Mouse (Mus musculus) kidney, postnatal 14 days (tissue): ENCODE measurements around the gene Zc3h15.
"Not testable (repeated sequence)": the region's sequence is repeated elsewhere in the genome, so short reads cannot be mapped to it uniquely, and the experiment has no call there.

Source experiments
- DNase-seq: peaks from one replicate; pipeline ENCODE4 v3.0.0; 2022; ENCODE audit warnings: mixed read lengths

Gene Zc3h15

DNA sequence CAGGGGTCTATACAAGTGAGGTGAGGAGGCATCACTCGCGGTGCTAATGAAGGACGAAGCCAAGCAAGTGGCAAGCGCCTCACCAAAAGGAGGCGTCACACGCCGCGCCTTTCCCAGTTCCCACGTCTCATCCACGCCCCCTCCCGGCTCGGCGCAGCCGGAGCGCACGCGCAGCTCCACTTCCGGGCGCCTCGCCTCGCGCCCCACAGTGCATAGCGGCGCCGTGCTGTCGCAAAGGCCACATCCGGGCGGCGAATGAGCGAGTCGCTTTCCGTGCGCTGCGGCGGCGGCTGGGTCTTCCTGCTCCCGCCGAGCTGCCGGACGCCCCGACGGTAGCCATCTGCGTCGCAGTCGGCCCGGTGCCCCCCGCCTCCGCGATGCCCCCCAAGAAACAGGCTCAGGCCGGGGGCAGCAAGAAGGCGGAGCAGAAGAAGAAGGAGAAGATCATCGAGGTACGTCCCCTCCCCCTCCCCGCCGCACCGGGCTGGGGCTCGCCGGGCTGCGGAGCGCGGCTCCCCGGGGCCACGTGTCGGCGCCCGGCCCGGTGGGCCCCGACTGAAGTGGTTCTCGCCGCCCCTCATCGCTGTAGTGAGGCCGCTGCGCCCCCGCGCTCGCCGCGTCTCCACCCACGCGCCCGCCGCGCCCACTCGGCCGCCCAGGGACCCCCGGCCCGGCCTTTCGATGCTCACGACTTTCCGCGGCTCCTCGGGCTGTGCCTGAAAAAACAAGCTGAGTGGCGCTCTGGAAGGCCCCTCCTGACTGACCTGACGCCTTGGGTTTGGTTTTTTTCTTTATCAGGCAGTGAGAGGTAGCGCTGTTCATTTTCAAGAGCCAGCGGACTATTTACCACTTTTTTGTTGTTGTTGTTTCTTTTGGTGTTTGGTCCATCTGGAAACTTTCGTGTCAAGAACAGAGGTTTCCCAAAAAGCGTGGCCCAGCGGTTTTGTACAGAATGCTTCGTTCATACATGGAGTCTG is at the start of gene Zc3h15:
Gene Zc3h15, plus strand, starts transcription at position 160 of the 977 bp plus-strand sequence.
- DNase-seq: peak; percentile 96

- DNase-seq: no peak
Measured at GRCm38 (mm10) chr2:83620558-83621367, 23.5 kb upstream of the Zc3h15 start.

DNA sequence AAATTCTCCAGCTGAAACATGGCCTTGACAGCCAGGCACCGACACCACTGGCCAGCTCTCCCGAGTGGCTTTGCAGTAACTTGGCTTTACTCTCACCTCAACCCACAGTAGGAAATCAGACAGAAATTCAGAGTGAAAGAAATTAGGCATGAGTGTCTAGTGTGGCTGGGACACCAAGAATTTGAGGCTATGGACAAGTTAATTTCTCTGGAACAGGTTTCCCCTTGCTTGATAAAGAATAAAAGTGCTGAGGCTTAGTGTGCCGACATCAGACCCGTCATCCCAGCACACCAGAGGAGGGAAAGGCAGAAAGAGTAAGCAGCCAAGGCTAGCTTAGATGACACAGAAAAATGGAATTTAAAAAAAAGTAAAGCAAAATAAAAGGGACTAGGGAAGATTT is 22.7 kb upstream of the Zc3h15 start:
- no peak for DNase-seq

DNA sequence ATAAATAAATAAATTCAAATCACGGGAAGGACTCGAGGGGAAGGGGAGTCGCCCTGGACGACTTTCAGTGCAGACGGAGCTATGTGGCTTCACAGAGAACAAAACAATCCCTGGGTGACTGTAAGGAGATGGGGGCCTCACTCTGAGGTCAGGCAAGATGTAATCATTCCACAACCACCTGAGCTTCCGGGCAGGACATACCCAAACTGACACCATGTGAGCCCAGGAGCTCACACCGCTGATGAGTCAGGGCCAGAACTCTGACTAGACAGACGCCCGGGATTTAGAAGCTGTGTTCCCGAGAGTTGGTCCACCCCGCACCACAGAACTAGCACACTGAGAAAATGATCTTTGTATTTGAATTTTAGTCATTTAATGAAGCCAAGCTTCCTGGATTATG is 21.4 kb upstream of the Zc3h15 start:
- no peak for DNase-seq

DNA sequence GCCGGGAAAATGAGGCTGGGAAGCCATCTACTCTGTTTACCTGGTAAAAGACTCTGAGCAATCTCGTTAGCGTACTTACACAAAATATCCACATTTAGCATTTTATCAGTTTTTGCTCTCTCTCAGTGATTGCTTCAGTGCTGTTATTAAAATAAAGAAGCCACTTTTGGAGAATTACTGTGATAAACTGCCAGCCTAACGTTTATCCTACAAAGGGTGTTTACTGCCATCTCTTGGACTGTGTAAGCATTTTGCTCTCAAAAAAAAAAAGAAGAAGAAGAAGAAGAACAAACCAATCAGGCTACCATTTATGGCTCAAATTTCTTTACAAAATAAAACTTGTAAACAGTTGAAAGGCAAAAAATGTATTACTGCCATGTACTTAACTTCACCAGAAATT is 20.2 kb upstream of the Zc3h15 start:
- no peak for DNase-seq

DNA sequence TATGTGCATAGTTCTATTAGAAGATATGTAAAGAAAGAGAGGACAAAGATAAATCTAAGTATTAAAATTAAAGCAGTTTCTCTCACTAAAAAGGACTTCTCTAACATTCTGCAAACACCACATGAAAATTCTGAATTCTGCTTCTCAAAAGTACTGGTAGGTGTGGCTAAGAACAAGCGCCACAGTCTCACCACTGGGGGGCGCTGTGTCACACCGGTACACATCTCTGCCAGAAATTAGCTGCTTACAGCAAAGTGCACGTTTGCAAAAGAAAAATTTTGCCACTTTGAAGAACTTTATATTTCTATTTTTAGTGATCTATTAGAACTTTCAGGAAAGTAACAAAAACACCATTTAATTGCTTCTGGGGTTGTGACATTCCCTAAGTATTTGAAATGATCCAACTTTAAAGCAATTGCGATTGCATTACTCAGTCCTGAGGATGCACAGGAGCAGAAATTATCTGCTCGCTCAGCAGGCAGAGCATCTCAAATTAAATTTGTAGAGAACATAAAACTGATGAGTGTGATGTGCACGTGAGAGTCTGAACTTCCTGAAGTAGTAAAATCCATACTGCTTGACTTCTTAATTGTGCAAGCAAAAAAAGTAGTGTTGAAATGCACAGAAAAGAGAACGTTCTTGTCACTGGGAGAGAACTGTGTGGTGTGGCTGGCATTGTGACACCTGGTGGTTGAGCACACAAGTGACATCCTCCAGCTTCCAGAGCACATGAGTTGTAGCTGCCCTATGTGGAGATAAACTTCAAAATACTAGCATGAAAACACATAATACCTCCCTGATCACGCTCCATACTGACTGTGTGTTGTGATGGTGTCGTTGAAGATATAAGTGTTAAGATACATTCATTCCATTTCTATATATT is 18.8 kb upstream of the Zc3h15 start:
- DNase-seq: peak; percentile 74

DNA sequence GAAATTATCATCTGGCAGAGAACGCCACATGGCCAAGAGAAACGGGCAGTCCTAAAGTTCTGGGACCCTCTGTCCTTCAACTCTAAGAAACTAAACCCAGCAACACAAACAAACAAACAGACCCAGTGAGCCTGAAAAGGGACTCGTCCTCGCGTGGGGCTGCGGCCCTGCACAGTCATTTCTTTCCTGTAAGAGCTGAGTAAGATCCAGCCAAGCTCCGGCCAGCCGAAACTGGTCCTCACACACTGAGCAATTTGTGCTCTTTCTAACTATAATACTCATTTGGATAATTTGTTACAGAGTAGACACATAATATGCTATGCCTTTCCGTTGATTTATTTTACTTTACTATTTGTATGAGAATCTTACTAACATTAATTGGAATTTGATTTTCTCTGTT is 17.4 kb upstream of the Zc3h15 start:
- DNase-seq: no peak

DNA sequence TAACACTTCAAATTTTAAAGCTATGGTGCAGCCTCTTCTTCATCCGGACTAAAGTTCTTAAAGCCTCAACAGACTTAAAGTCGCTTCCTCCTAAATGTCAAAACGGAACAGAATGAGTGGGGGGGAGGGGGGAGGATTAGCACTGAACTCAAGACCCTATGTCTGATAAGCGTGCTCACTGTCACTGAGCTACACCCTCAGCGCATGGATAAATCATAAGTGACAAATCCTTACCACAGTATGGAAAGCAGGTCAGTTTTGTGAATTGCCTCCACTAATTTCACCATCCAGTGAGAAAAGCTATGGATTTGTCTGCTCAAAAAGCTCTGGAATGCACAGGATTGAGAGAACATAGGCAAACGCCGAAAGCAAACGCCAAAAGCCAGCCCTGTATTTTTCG is 16.7 kb upstream of the Zc3h15 start:
- no peak for DNase-seq

DNA sequence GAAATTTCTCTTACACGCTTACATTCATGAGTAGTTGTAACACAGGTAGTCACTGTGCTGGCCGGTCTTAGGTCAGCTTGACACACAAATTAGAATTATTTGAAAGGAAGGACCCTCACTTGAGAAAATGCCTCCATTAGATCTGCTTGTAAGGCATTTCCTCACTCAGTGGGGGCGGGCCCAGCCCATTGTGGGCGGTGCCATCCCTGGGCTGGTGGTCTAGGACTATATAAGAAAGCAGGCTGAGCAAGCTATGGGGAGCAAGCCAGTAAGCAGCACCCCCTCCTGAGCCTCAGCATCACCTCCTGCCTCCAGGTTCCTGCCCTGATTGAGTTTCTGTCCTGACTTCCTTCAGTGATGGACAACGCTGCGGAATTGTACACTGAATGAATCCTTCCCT is 16.3 kb upstream of the Zc3h15 start:
- DNase-seq: no peak

DNA sequence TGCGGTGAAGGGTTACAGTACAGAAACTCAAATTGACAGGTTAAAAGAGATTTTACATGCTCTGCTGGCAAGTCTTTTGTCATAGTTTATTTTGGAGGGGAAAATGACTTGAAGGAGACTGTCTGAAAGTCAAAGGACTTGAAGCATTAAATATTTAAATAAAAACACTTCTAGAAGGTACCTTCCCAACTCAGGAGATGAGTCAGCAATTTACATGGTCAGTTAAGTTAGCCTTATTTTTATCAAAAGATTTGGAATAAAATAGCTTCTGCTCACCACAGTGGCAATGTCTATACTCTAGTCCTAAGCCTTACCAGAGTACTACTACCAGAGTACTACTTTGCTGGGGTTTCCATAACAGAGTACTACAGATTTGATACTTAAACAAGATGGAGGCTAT is 2.2 kb upstream of the Zc3h15 start:
- no peak for DNase-seq

GRCm38 (mm10) chr2:83648916-83649315 is 4.7 kb downstream of the Zc3h15 start:
- DNase-seq: peak; percentile 41

DNA sequence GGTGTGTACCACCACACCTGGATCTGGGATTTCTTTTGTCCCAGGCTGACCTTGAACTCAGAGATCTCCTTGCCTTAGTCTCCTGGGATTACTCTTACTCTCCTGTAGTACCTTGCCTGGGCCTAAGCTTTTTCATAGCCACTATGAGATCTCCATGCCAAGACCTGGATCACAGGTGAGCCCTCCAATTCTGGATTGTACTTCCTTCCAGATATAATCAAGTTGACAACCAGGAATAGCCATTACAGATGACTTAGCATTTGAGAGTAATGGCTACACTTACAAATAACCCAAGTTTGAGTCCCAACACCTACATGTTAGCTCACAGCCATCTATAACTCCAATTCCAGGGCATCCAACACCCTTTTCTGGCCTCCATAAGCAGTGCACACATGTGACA is 8.4 kb downstream of the Zc3h15 start:
- no peak for DNase-seq

- no peak for DNase-seq
Measured at GRCm38 (mm10) chr2:83659279-83659678, 15.0 kb downstream of the Zc3h15 start.

- DNase-seq: no peak
Measured at GRCm38 (mm10) chr2:83660114-83660513, 15.9 kb downstream of the Zc3h15 start.

GRCm38 (mm10) chr2:83661351-83661750 is 17.1 kb downstream of the Zc3h15 start:
- DNase-seq: no peak

- DNase-seq: not testable (repeated sequence)
Measured at GRCm38 (mm10) chr2:83665051-83665450, 20.8 kb downstream of the Zc3h15 start.

DNA sequence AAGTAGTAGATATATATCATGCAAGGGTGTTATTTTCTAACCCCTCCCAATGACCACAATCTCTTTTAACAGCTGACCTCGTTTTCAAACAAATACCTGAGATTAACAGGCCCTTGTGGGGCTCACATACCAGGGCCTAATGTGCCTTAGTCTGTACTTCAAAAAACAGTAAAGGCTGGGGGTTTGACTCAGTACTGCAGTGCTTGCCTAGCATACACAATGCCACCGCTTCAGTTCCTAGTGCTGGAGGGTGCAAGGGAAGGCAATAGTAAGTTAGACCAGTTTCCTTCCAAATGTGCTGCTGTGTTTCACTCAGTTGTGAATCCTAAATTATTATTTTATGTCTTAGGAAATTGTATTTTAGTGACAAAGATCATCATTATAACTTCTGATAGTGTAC is 23.2 kb downstream of the Zc3h15 start:
- no peak for DNase-seq

DNA sequence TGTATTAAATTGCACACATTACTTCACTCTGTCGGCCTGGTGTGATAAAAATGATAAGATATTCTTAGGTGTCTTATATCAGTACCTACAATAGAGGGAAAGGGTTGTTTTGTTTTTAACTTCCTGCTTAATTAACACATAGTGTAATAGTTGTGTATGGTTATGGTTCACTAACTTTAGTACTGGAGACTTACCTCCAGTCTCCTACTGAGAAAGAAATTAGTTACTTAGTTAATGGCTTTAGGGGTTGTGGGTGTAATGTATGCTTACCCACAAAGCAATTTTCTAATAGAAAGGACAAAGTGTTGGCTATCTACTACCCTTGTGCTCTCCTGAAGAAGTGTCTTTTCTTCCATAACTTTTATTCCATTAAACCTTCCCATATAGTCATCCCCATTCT is 23.8 kb downstream of the Zc3h15 start:
- no peak for DNase-seq

DNA sequence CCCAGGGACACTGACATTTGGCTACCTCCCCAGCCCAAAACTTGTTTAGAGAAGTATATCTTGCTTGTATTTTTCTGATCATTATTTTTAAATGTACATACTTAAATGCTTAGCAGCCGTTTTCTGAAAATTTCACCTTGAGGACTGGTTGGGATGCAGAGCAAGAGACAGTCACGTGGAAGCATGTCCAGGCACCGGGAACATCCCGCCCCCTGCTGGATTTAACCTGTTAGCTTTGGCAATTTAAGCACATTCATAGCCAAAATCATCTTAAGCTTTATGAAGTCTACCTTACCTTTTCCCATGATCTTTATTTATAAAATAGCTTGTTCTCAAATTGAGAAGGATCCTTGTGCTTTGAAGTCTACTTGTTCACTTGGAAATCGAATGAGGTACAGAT is 25.8 kb downstream of the Zc3h15 start:
- no peak for DNase-seq

GRCm38 (mm10) chr2:83671843-83672242 is 27.6 kb downstream of the Zc3h15 start:
- no peak for DNase-seq

DNA sequence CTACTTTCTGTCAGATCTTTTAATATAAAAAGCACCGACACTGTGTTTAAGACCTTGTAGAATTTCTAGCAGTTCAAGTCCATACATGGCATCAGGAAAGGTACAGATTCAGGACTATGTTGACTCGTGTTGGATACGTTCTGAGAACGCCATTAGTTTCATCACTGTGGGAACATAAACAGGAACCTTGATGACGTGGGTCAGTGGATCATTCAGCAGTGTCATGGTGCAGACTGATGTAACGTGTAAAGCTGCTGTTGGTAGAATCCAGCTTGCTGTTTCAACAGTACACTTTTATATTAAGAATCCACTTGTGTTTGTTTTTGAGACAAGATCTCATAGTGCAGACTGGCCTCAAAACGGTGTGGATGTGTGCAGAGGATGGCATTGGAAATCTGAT is 28.8 kb downstream of the Zc3h15 start:
- DNase-seq: no peak

DNA sequence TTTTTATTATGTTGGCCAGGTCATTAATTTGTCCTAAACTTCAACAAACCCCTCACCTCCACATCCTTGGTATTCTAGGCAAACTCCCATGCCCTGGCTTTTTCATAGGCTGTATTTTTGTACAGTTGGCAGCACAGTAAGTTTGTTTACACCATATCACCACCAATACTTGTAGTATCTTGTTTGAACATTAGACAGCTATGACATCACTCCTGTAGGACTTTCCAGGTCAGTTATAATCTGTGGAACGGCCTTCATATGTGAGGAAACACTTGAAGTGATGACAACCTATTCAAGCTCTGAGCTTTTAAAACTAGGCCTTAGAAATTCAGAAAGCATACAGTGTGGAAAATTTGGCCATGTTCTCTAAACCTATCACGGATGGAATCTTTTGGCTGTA is 29.6 kb downstream of the Zc3h15 start:
- DNase-seq: no peak

- no peak for DNase-seq
Measured at GRCm38 (mm10) chr2:83674421-83674820, 30.2 kb downstream of the Zc3h15 start.
